Mouse (Mus musculus) kidney, adult 2 months (tissue): Measurements from ENCODE around the gene Trpc4. TPM values are rescaled to one million over a fixed set of nuclear protein-coding genes. Genes with fewer than 3 reads are reported as not detected.

Experiments used
- DNase-seq: peaks from one replicate; pipeline ENCODE4 v3.0.0; 2021
- H3K27ac ChIP-seq: fragments of 200-500 bp; 2 replicates; pipeline ENCODE4 v1.5.1; 2012; ENCODE audit warnings: low read depth, low read length, control low read depth, inconsistent platforms; ENCODE audit not compliant: insufficient read depth
- H3K27me3 ChIP-seq: fragments of 200-500 bp; replicated peaks from 2 replicates; pipeline ENCODE4 v1.6.1; 2012; ENCODE audit warnings: mild to moderate bottlenecking, moderate library complexity, low read length, inconsistent platforms; ENCODE audit not compliant: control insufficient read depth, insufficient read depth
- H3K36me3 ChIP-seq: fragments of 200-500 bp; 2 replicates; pipeline ENCODE4 v1.6.1; 2012; ENCODE audit warnings: mild to moderate bottlenecking, moderate library complexity, low read length, inconsistent platforms; ENCODE audit not compliant: control insufficient read depth, insufficient read depth
- H3K4me1 ChIP-seq: fragments of 200-500 bp; 2 replicates; pipeline ENCODE4 v1.6.1; 2011; ENCODE audit warnings: low read length; ENCODE audit not compliant: control insufficient read depth, insufficient read depth
- H3K4me3 ChIP-seq: fragments of 200-500 bp; 2 replicates; pipeline ENCODE4 v1.5.1; 2011; ENCODE audit warnings: mild to moderate bottlenecking, low read depth, low read length, control low read depth; ENCODE audit not compliant: insufficient read depth
- CTCF ChIP-seq: fragments of 200-500 bp; conservative IDR thresholded peaks from 2 replicates; pipeline ENCODE4 v1.5.1; 2011; ENCODE audit warnings: low read depth, mild to moderate bottlenecking, control low read depth, low read length, moderate library complexity, mixed read lengths; ENCODE audit not compliant: insufficient read depth, insufficient read length
- POLR2A ChIP-seq: fragments of 200-500 bp; IDR thresholded peaks from one replicate; pipeline ENCODE4 v1.6.1; 2011; ENCODE audit warnings: low read depth, low read length, control low read depth
- WGBS: fragments of 180-500 bp; shearing (Covaris S2); methylation state at CpG from one replicate; pipeline ENCODE4 v1.1.7; 2018; 5-methylcytosine and 5-hydroxymethylcytosine counted together
- polyA plus RNA-seq: library from polyadenylated mRNA; depleted of rRNA; stranded (reverse); fragments of >200 nt; gene quantifications from 2 replicates; pipeline ENCODE4 v1.2.3, GENCODE M21; 2012; rRNA removed

Trpc4 gene
- polyA plus RNA-seq, 1 experiment, result 0.17 TPM

DNA sequence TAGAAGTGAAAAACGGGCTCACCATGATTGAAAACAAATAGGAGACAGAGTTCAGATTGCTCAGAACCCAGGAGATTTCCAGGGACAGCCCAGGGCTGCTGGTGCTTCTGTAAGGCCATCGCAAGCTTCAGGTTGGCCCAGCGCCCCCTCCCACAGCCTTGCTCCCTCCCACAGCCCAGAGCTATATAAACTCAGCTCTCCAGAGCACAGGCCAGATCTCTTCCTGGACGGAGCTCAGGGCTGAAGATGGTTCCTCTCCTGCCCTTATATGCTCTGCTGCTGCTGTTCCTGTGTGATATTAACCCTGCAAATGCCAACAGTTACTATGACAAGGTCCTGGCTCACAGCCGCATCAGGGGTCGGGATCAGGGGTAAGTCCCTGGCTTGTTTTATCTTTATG is 205.1 kb downstream of the Trpc4 start, which contains the start of gene Postn:
TSS of gene Postn (plus strand) at position 213 of the 400 bp plus-strand sequence.
- Histone ChIP-seq H3K27ac (no peak within 1 kb of the TSS), H3K36me3 (no peaks in the 10 kb centered on the region), H3K4me3 (no peak within 1 kb of the TSS), H3K27me3 (no peaks in the 10 kb centered on the region; the same call in 1 of the 2 replicates), H3K4me1 (no peaks in the 10 kb centered on the region)
- WGBS, result 58% methylated on average over 6 of the region's 6 CpGs
- no peak for TF ChIP-seq CTCF
- no peak for TF ChIP-seq POLR2A
- DNase-seq, result no peak

DNA sequence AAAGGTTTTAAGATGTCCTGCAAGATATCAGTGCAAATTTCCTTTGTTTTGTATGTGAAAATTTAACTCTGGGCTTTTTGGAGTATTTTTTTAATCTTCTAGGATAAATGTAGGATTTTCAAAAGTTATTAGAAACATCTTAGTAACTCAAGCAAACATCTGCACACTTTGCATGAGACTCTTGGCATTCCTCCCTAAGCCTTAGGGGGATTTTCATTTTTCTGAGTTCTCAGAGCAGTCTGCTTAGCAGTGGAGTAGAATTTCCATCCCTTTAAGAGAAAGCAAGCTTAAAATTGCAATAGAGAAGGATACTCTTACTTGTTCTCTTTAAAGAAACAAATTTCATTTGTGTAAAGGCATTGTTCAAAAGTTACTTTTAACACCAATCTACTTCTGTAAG is 205.8 kb downstream of the Trpc4 start:
- H3K27ac ChIP-seq, result no peak overlapping the region
- no peaks in the 10 kb centered on the region for H3K4me1 ChIP-seq
- DNase-seq, result no peak
- H3K27me3 ChIP-seq, result no peaks in the 10 kb centered on the region; the same call in 1 of the 2 replicates
- no peak for TF ChIP-seq CTCF
- no peak for TF ChIP-seq POLR2A
- no peaks in the 10 kb centered on the region for H3K36me3 ChIP-seq
- H3K4me3 ChIP-seq, result no peak overlapping the region

Other genes with a start within 250 kb of the Trpc4 start
- gene Postn, start 205.1 kb downstream of the Trpc4 start, polyA plus RNA-seq, result 3.5 and 5.1 TPM in 2 replicates